20 mouse cellular contexts compared by ENCODE assay signal in genomic region chr12:12288586-12288985, GRCm38 (mm10). TPM values are rescaled to one million over a fixed set of nuclear protein-coding genes. Genes with fewer than 3 reads are reported as not detected.
DNase-seq lines count a peak whose midpoint lies in the region; ATAC-seq and TF ChIP-seq lines count a peak whose summit lies in the region.
"Had no signal": no experiment of that assay in that cellular context is flagged by ENCODE, and none has a peak within 500 bp of the region (broad histone marks: within the 10 kb centered on the region; RNA-seq: fewer than 3 reads in every experiment).

No protein-coding gene starts in this region.

- 74% methylated on average over 1 of the region's 1 CpGs for WGBS in hindbrain, embryonic 15.5 days
- WGBS in hindbrain, embryonic 12.5 days: 91% methylated on average over 1 of the region's 1 CpGs
- 63% methylated on average over 1 of the region's 1 CpGs for WGBS in forebrain, embryonic 16.5 days
- WGBS in midbrain, embryonic 16.5 days: 81% methylated on average over 1 of the region's 1 CpGs
- 100% methylated on average over 1 of the region's 1 CpGs for WGBS in lung, adult 2 months

- no peaks in the 10 kb centered on the region for H3K27me3 ChIP-seq in hindbrain, embryonic 15.5 days
- no peaks in the 10 kb centered on the region for H3K27me3 ChIP-seq in hindbrain, embryonic 12.5 days
- no peaks in the 10 kb centered on the region for H3K27me3 ChIP-seq in forebrain, embryonic 16.5 days (replicated peaks; ENCODE audit: control insufficient read depth, insufficient read depth, low read length)
- H3K27me3 ChIP-seq in midbrain, embryonic 16.5 days (ENCODE audit: control insufficient read depth, insufficient read depth, low read depth, low read length): no peaks in the 10 kb centered on the region
- H3K27me3 ChIP-seq: limb, embryonic 13.5 days; liver, embryonic 13.5 days; lung, embryonic 15.5 days had no signal

- no peak for ATAC-seq in hindbrain, embryonic 15.5 days (ENCODE audit: low FRiP score, low read depth)
- no peak for ATAC-seq in hindbrain, embryonic 12.5 days (ENCODE audit: low FRiP score)
- peak; percentile 7; the same call in 1 of the 2 replicates for ATAC-seq in forebrain, embryonic 16.5 days
- no peak for ATAC-seq in midbrain, embryonic 16.5 days

- H3K9me3 ChIP-seq in hindbrain, embryonic 15.5 days: no peaks in the 10 kb centered on the region
- no peaks in the 10 kb centered on the region for H3K9me3 ChIP-seq in hindbrain, embryonic 12.5 days (replicated peaks)
- H3K9me3 ChIP-seq in forebrain, embryonic 16.5 days (ENCODE audit: control insufficient read depth, low read length): no peaks in the 10 kb centered on the region
- H3K9me3 ChIP-seq in midbrain, embryonic 16.5 days (replicated peaks; ENCODE audit: control insufficient read depth, low read length, poor library complexity, severe bottlenecking): no peaks in the 10 kb centered on the region
- H3K9me3 ChIP-seq: limb, embryonic 13.5 days; liver, embryonic 13.5 days; lung, embryonic 15.5 days had no signal

- H3K4me2 ChIP-seq in hindbrain, embryonic 15.5 days: no peak overlapping the region
- H3K4me2 ChIP-seq in hindbrain, embryonic 12.5 days (replicated peaks): no peak overlapping the region
- no peak overlapping the region for H3K4me2 ChIP-seq in forebrain, embryonic 16.5 days (ENCODE audit: low read length)
- no peak overlapping the region for H3K4me2 ChIP-seq in midbrain, embryonic 16.5 days (ENCODE audit: low read length)
- H3K4me2 ChIP-seq: heart, embryonic 11.5 days; limb, embryonic 13.5 days; liver, embryonic 13.5 days; lung, embryonic 15.5 days had no signal

- no peak for TF ChIP-seq POLR2A in lung, adult 2 months (IDR thresholded peaks at IDR 0.05; ENCODE audit: borderline replicate concordance, extremely low read depth, low read depth, low read length)

- peak overlapping the region; percentile 83 for H3K27ac ChIP-seq in hindbrain, embryonic 15.5 days (replicated peaks)
- no peak overlapping the region for H3K27ac ChIP-seq in hindbrain, embryonic 12.5 days
- peak overlapping the region; percentile 98 for H3K27ac ChIP-seq in forebrain, embryonic 16.5 days (ENCODE audit: low read length)
- H3K27ac ChIP-seq in midbrain, embryonic 16.5 days (ENCODE audit: low read length): peak overlapping the region; percentile 90; the same call in 1 of the 2 replicates
- H3K27ac ChIP-seq: limb, embryonic 13.5 days; liver, embryonic 13.5 days had no signal

- no peak overlapping the region for H3K4me3 ChIP-seq in hindbrain, embryonic 15.5 days
- no peak overlapping the region for H3K4me3 ChIP-seq in hindbrain, embryonic 12.5 days
- no peak overlapping the region for H3K4me3 ChIP-seq in forebrain, embryonic 16.5 days (replicated peaks; ENCODE audit: low read length)
- H3K4me3 ChIP-seq in midbrain, embryonic 16.5 days (ENCODE audit: low read depth, low read length): no peak overlapping the region
- H3K4me3 ChIP-seq in lung, adult 2 months (replicated peaks; ENCODE audit: extremely low read depth, low read depth, low read length): no peak overlapping the region
- H3K4me3 ChIP-seq: limb, embryonic 13.5 days; liver, embryonic 13.5 days; lung, embryonic 15.5 days had no signal

- TF ChIP-seq CTCF in lung, adult 2 months (IDR thresholded peaks at IDR 0.05; ENCODE audit: insufficient read depth, low read length): no peak

- DNase-seq in cerebellum, postnatal 10 days: peak; percentile 56 to 63
- DNase-seq in cerebellum, postnatal 36 days: no peak
- no peak for DNase-seq in lung, adult 2 months
- DNase-seq in adrenal gland, postnatal 25 days: no peak
- DNase-seq: adrenal gland, adult 2 months; cerebellum, adult 11 months; cerebellum, postnatal 25 days; heart, postnatal 10 days; kidney, adult 2 months; kidney, postnatal 14 days; liver, embryonic 13.5 days; lung, postnatal 4 days; thymus, postnatal 14 days had no signal

- H3K36me3 ChIP-seq in hindbrain, embryonic 15.5 days: no peaks in the 10 kb centered on the region
- no peaks in the 10 kb centered on the region for H3K36me3 ChIP-seq in hindbrain, embryonic 12.5 days
- no peaks in the 10 kb centered on the region for H3K36me3 ChIP-seq in forebrain, embryonic 16.5 days (ENCODE audit: control insufficient read depth, insufficient read depth)
- H3K36me3 ChIP-seq in midbrain, embryonic 16.5 days (ENCODE audit: control insufficient read depth, insufficient read depth, low read length): no peaks in the 10 kb centered on the region
- H3K36me3 ChIP-seq: limb, embryonic 13.5 days; liver, embryonic 13.5 days; lung, embryonic 15.5 days had no signal

- no peak overlapping the region for H3K9ac ChIP-seq in hindbrain, embryonic 15.5 days
- no peak overlapping the region for H3K9ac ChIP-seq in hindbrain, embryonic 12.5 days
- H3K9ac ChIP-seq in forebrain, embryonic 16.5 days (replicated peaks; ENCODE audit: low read depth, low read length): peak overlapping the region; percentile 15; the same call in 1 of the 2 replicates
- H3K9ac ChIP-seq in midbrain, embryonic 16.5 days (ENCODE audit: low read depth, low read length): no peak overlapping the region
- H3K9ac ChIP-seq: limb, embryonic 13.5 days; liver, embryonic 13.5 days; lung, embryonic 15.5 days had no signal

- peaks cover 46% of the 10 kb centered on the region for H3K4me1 ChIP-seq in hindbrain, embryonic 15.5 days (replicated peaks)
- H3K4me1 ChIP-seq in hindbrain, embryonic 12.5 days: peaks cover 27% of the 10 kb centered on the region
- H3K4me1 ChIP-seq in forebrain, embryonic 16.5 days (replicated peaks; ENCODE audit: control insufficient read depth, insufficient read depth, low read length): peaks cover 43% of the 10 kb centered on the region
- peaks cover 34% of the 10 kb centered on the region for H3K4me1 ChIP-seq in midbrain, embryonic 16.5 days (ENCODE audit: control insufficient read depth, insufficient read depth, low read length)
- H3K4me1 ChIP-seq in lung, adult 2 months (ENCODE audit: control insufficient read depth, insufficient read depth, low read length): no peaks in the 10 kb centered on the region
- H3K4me1 ChIP-seq: liver, embryonic 13.5 days had no signal

RNA-seq across cellular contexts. Expression of gene Fam49a, which starts 26.6 kb away (rescaled TPM):
- 47.0 and 57.8 TPM in 2 replicates for polyA plus RNA-seq in hindbrain, embryonic 15.5 days (2015; fragmentation: Nextera tagmentation; extraction: Ambion mirVana)
- polyA plus RNA-seq in hindbrain, embryonic 12.5 days (2016; fragmentation: Nextera tagmentation; extraction: Ambion mirVana): 21.3 and 22.2 TPM in 2 replicates
- 186 and 218 TPM in 2 replicates for polyA plus RNA-seq in forebrain, embryonic 16.5 days (2015; fragmentation: Nextera tagmentation; extraction: Ambion mirVana)
- 68.5 and 72.1 TPM in 2 replicates for polyA plus RNA-seq in midbrain, embryonic 16.5 days (2015; fragmentation: Nextera tagmentation; extraction: Ambion mirVana)
- polyA plus RNA-seq in lung, adult 2 months (2012; rRNA removed): 9.0 and 10.4 TPM in 2 replicates
- 20.5 and 21.6 TPM in 2 replicates for total RNA-seq in adrenal gland, postnatal 25 days (2021)

Comparison
In these comparisons a context has a peak if more than half of its experiments do, and no peak if none do; other contexts are left out.
1. DNase-seq: peak in cerebellum, postnatal 10 days (2 of 2); none in cerebellum, postnatal 36 days (0 of 2), lung, adult 2 months (single experiment) and adrenal gland, postnatal 25 days (single experiment).